Mouse (Mus musculus): ENCODE measurements around the gene Esp38. TPM values are rescaled to one million over a fixed set of nuclear protein-coding genes. Genes with fewer than 3 reads are reported as not detected.

The Esp38 gene
- polyA plus RNA-seq (2012; rRNA removed): not detected in 2 replicates

GRCm38 (mm10) chr17:39950220-39950619 lies at the start of gene Esp38:
Gene Esp38 (plus strand): TSS chr17:39950520.

Other genes with a start within 250 kb of the Esp38 start
- gene AC192777.2, start 144.9 kb downstream of the Esp38 start, polyA plus RNA-seq (2012; rRNA removed): not detected in 2 replicates

Data from stomach, adult 2 months (tissue).